Mouse (Mus musculus) ES-E14 (cell line): ENCODE results near the gene Rbm4.

Source experiments
- HCFC1 ChIP-seq: IDR thresholded peaks from 2 replicates; pipeline ENCODE4 v1.6.1; 2012; ENCODE audit warnings: low read length, inconsistent platforms, borderline replicate concordance; ENCODE audit not compliant: insufficient read depth
- MAFK ChIP-seq: IDR thresholded peaks from 2 replicates; pipeline ENCODE4 v1.6.1; 2014; ENCODE audit warnings: mild to moderate bottlenecking, low read depth, low read length, inconsistent platforms; ENCODE audit not compliant: insufficient read depth
- ZC3H11A ChIP-seq: IDR thresholded peaks from 2 replicates; pipeline ENCODE4 v1.6.1; 2012; ENCODE audit warnings: low read depth, mild to moderate bottlenecking, inconsistent platforms, low read length, borderline replicate concordance

- TF ChIP-seq MAFK (no peak), ZC3H11A (no peak), HCFC1 (peak; percentile 73; the same call in 1 of the 2 replicates)
Observed at GRCm38 (mm10) chr19:4756193-4756911, 37.3 kb downstream of the Rbm4 start, which contains the start of gene Rbm4b.
